Mouse (Mus musculus) lung, postnatal 4 days (tissue): ENCODE measurements around the gene Ehd3.
A peak's percentile ranks its signal among the peaks of the same experiment; 100 is the strongest.

Source experiments
- DNase-seq, 2 experiments: peaks; one replicate each; pipeline ENCODE4 v3.0.0; 2021

Ehd3 gene

DNA sequence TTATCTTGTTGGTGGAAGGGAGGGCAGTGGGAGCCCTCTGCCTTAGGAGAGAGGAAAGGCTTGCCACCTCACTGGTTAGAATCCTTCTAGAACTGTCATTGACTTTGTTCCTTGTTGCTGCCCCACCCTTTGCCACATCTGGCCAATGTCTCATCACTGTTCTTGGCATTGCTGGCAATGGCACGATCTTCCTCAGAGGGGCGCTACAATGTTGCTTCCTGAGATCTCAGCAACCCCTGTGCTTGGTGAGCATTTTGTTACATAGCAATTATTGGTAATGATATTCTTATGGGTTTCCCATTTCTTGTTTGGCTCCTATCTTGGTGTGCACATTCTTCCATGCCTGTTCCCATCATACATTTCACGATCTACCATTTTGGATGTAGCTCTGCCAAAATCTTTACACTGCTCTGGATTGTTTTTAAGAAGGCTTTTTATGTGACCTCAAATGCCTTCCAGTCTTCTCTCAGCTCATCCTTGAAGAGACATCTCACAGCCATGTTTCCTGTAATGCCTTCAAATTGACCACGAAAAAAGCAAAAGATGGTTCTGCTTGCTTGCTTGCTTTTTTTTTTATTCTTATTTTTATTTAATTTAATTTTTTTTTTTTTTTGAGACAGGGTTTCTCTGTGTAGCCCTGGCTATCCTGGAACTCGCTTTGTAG, at the start of gene Ehd3:
TSS of gene Ehd3 (plus strand) at position 614 of the 664 bp plus-strand sequence.
- DNase-seq: no peak

DNA sequence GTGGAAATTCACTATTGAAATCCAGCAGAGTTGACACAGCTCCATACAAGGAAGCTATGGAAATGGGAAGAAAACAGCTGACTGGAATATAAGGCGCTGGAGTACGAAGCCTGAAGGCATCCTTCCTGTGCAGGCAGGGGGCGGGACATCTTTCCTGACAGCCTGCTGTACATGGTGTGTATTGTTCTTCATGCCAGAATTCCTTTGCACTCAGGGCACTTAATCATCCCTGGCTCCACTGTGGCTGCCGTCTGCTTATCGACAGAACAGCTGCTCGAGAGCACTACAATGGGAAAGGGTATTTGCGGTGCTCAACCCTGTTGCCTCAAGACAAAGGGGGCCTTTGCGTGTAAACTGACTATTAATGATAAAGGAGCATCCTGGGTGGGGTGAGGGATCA, 33.0 kb upstream of the Ehd3 start:
- peak; percentile 17 to 68 for DNase-seq

DNA sequence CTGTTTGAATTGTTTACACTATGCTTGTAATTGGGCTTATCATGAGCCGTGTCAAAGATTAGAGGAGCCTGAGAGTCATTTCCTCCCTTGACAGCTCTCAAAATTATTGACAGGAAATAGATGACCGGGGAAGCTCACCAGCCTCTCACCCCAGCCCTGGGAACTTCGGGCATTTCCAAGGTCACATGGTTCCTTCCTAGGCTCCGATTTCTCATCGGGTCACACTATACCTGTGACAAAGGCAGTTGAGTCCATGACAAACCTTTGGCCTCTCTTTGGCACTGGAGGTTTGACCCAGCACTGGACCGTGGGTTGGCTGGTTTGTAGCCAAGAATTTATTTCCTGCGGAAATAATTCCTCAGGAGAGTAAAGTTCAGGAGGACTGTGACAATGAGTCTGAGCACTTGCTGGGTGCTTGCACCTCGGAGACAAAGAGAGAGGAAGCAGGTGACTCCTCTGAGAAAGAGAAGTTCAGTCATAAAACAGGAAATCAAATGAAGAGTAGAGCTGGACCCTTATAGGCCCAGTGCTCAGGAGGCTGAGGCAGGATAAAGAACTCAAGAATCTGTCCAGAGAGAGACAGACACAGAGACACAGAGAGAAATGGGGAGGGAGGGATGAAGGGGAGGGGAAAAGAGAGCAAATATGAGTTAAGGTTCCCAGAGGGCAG, 17.2 kb upstream of the Ehd3 start:
- DNase-seq: no peak

DNA sequence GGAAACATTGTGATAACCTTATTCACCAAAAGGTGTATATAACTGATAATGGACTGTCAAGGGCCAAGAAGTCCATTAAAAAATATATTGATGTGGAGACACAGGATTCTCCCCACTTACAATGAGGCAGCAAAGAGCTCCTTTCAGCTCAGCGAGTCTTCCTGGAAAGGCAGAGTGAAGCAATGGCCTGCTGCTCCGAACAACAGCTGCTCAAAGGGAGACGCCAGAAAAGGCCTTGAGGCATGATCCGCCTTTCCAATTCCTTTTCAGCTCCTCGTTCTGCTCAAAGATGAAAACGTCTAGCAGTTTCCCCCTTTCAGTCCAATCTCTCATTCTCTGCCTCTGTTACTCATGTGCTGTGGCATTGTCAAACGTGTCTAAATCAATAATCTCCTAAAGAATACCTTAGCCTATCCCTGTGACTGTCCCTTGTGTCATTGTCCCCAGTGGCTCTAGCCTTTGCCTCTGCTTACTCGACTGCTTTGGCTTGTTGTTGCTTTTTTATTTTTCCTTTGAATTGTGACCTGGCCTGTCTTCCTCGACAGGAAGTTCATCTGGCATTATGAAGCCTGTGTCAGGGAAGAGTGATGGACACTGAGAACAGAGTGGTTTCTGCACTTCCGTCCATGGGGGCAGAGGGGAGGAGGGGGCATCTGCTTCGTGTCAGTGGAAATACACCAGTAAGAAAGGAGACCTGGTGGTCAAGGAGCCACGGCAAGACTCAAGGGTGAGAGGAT, 13.5 kb upstream of the Ehd3 start:
- DNase-seq: peak in 1 of 2 experiments; percentile 35

DNA sequence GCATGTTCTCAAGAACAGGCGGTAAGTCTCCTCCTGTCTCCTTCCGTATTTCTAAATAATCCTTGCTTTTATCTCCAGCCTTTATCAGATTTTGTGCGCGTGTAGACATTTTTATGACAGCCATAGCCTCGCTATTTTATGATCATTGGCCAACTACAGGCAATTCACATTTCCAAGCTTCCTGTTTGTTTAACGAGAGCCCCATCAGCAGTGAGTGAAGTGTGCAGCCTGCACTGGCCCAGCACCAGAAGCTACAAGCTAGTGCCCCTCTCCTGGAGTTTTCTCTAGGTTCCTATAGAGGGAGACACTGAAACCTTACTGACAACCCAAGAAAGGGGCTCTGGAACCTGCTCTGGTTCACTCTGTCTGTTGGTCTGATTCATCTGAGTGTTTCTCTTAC, 7.1 kb upstream of the Ehd3 start:
- peak in 1 of 2 experiments; percentile 34 for DNase-seq

DNA sequence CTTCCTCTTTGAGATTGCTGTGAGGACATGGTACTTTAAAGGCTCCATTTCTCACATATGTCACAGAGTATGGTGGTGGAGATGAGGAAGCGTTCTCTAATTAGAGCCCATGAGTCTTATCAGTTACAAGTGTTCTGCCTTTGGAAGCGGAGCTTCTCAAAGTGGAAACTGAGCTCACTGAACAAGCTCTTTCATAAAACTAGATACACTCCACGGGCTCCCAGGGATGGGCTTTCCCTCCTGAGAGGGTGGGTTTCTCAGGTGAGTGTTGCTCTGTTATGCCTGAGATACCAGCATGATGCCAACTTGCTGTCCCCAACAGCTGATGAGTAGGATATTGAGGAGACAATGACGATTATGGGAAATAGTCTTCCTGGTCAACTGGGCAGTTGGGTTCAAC, 6.2 kb upstream of the Ehd3 start:
- DNase-seq: no peak

DNA sequence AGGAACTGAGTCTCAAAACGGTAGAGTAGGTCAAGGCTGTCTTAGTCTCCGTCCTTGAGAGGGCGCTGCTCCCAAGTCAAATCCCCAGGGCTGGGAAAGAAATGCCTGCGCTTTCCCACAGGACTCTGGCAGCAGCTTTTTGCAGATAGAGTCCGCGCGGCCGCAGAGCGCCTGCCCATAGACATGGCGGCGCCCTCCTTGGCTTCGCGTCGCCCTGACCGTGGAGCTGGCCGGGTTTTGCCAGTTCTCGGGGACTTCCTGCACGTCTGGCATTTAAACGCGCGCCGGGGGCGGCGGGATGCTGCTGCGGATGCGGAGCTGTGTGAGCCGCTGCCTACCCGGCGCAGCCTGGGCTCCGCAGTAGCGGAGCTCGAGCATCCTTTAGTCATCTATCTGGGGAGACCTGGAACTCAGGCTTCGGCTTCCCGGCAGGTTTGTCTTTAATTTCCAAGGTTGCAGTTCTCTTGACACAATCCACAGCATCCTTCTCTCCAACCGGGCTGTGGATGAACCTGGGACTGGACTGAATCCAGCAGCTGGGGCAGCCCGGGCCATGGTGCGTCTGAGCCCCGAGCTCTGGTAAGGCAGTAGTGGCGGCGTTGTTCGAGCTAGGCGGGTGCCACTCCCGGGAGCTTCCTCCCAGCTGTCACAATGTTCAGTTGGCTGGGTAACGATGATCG, 798 bp downstream of the Ehd3 start:
- DNase-seq: peak; percentile 92 to 96

DNA sequence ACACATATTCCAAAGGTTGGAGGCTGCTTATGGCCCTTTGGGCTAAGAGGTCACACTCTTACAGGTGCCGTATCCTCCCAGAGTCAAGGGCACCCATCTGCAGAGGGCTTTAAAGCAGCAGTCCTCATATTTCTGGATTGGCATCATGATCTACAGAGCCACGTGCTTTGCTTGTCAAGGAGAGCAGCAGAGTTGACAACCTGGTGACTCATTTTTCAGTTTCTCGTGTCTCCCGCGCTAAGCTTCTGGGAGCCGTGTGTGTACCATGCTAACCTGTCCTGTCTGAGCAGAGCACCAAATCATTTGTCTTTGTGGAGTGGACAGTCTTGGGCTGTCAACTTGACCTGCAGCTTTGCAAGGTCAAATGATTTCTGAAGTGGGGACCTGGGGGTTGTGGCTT, 2.4 kb downstream of the Ehd3 start:
- no peak for DNase-seq

DNA sequence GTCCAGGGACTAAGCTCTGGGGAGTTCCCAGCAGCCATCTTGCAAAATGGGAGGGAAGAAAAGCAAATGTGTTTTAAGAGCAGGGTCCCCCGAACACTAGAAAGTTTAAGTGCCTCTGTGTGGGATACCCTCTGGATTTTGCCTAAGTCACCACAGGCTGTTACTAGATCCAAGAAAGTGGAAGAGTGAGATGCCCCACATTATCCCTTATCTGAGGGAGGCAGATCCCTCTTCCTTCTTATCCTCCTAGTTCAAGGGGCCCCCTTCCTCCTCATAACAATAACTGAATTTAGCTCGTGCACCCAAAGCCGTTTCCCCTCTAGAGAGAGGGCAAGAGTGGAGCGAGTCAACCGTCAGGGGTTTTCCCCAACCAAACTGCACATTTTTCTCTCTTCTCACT, 3.3 kb downstream of the Ehd3 start:
- DNase-seq: no peak

DNA sequence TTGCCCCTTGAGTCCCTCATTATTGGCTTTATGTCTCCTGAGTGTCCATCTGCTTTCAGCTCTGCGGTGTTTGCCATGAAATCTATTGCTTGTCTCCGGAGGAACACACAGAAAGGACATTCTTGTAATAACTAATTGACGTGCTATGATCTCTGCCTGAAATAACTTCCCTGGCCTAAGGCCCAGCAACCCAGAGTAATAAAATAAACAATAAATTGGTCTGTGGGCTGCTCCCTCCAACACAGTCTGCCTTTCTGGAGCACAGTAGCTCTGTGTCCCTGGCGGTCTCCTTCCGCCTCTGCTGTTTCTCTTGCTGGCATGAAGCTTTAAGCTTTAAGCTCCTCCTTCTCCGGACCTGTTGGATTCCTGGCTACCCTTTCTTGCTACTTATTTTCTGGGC, 4.5 kb downstream of the Ehd3 start:
- peak; percentile 55 to 75 for DNase-seq

DNA sequence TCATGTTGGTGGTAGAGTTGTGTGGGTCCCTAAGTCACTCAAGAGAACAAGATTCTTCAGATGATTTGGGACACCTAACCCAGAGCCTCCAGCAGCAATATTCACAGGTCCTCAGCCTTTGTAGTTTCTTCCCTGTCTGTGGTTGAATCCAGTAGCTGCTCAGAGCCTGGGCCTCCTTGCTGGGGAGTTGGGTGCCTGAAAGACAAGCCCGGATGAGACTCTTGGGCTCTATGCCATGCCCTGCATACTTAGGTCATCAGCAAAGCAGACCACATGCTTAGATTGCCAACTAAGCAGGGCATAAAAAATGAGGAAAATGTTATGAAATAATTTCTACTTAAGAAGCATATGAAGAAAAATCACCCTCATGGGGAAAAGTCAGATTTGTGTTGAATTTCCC, 6.9 kb downstream of the Ehd3 start:
- no peak for DNase-seq

DNA sequence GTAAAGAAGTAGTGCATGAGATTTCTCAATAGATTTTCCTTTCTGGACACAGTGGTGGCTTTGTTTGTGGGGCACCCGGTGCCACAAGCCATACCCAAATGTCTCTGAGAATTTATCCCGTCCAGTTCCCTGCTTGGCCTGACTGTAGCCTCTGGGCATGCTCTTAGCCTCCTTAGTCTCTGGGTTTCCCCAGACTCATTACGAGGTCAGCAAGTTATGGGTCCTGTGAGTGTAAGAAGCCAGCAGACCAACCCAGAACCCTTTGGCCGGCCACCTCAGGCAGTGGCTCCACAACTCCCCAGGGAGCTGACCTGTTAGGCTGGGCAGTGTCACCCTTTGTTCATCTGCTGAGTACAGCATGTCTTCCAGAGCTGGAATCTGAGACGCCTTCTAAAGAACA, 7.6 kb downstream of the Ehd3 start:
- DNase-seq: peak; percentile 21 to 54

DNA sequence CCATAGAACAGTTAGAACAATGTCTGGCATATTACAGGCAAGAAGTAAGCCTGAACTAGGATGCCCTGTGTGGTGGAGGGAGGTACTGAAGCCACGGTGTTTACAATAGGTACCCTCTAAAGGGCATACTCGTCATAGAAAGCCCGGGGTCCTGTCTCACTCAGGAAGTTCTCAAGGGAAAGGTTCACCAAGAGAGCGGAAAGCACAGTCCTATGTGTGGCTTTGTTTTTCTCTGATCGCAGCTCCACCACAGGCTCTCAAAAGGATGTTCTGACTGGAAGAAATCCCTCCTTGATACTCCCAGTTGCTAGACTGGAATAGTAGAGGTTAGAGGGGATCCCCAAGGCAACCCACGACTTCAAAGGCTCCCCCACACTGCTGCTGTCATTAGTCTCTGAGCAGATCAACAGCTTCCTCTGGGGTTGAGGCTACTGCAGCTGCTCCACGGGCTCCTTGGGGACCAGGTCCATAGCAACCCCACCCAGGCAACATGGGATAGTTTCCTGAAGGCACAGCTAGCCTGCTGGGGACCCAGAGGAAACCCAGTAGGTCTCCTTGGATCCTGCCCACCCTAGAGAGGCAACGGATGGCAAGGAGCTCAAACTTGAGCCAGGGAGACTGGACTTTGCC, 9.2 kb downstream of the Ehd3 start:
- DNase-seq: peak in 1 of 2 experiments; percentile 39

DNA sequence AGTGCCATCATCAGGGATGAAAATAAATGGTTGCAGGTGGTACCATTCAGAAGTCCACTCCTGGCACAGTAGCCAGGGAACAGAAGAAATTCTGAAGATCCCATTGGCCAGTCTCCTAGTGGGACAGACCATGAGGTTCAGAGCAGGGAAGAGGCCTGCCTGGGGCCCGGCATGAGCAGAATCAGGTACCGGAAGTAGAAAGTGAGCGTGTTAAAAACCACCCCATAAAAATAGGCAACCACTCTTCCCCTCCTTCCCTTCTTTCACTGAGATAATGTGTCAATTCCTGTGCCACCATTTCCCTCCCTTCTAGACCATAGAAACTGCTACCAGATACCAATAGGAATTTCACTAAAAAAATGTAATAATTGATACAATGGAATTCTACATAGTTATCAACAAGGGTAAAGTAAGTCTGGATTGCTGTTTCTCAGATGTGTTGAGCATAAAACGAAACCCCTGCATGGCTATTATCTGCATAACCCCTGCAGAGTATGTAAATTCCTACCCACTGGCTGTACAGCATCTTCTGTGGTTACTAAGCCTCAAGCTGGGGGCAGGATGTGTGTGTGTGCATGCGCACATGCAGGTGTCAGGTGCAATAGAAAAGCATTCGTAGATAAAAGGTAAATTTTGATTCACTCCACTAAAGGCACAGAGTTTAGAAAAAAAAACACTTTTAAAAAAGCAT, 10.7 kb downstream of the Ehd3 start:
- DNase-seq: no peak

DNA sequence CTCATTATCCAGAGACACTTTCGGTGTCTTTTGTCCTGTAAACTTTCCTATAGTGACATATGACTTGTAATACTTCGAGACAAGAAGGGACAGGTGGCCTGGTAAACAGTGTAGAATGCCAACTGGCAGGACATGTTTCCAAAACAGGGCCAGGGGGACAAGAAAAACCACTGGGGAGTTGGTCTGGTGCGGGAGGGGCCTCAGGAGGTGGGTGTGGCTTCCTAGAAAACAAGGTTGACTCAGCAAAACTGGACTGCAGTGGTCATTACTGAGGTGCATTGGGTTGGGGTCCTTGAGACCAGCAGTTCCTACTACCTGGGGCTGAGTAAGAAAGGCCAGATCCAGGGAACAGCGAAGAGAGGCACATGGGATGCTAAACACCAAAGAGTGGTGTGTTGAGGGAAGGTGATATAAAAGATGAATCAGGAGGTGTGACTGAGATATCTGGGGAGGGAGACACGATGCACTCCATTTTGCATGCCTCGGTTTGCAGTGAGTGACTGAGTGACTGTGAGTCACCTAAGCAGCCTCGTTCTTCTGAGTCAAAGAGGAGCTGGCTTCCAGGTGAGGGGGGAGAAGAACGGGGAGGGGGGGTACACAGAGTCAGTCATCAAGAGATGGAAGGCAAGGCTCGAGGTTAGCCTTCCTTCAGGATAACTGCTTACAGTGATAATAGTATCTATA, 13.9 kb downstream of the Ehd3 start:
- DNase-seq: no peak

DNA sequence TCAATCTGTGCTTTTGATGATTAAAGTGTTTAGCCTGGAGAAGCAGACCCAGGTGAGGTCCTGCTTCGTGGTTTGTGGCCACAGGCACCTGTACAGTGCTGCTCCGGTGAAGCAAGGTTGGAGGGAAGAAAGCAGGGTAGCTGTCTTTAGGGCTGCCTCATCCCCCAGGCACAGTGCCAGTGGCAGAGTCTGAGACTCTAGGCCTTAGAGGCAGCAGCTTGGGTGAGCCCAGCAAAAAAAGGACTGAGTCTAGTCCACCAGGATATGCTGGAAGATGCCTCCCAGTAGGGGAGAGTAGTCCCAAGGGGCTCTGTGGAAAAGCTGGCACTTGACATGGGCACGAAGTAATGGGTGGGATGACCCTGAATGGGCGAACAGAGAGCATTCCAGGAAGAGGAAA, 15.0 kb downstream of the Ehd3 start:
- DNase-seq: no peak

DNA sequence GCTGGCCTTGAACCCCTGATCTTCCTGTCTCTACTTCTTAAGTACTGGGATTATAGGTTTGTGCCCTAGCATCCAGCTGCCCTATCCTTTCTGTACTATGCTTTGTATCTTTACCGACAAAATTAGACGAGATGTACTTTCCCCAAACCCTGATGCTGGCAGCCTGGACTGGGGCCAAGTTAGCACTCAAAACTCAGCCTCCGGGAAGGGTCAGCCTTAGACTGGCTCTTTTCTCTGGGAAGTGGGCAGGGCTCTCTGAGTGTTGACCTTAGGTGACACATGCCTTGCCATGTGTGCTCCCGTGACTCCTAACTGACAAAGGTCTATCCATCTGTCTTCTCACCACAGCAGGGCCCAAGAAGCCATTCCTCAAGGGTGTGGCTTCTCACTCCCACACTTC, 16.8 kb downstream of the Ehd3 start:
- peak; percentile 18 to 59 for DNase-seq

DNA sequence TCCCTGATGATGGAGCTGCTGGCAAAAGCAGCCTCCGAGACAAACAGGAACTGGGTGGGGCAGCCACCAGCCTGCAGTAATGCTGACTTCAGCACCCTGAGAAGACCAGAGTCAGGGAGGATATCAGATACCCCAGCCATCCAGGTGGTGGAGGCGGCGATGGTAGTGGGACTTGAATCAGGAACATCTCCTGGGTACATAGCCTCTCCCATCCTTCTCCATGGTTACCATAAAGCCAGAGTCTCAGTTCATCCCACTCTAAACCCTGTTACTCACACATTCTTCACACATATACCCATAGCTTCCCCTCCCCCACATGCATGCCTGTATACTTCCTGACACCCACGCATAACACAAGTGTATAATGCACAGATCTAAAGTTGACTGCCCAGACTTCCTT, 18.3 kb downstream of the Ehd3 start:
- DNase-seq: peak; percentile 24 to 36

DNA sequence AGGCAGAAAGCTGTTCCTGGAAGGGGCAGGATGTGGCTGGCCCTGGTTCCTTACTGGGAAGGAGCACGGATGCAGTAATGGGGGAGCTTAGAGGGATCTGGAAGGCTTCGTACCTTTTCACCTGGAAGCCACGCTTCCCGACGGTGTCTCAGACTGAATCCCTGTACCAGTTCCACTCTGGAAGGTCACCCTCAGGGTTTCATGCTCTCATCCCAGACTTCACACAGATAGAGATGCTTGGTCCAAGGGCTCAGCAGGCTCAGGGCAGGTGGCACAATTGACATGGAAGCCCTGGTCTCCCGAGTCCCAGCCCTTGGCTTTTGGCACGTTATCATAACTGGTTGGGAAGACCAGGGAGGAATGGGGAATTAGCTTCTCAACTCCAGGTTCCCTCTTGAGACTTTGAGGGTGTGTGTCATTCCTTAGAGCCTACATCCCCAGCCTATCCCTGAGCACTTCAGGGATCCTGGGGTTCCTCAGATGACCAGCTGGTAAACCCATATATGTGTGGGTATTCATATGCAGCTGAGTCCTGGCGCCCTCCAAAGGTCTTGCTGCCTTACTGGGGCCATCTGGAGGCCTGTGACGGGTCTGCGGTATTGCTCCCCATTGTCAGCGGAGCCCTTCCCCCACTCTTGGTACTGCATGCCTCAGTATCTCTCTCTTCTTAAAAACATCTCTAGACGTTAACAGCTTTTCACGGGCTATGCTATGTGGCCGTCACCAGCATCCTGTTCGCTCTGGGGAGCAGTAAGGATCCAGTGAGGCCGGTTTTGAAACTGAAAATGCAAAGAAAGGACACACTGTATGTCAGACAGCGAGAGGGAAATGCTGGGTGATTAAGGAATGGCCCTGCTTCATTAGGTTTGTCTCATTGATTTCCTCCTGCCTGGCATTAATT, 19.4 kb downstream of the Ehd3 start:
- no peak for DNase-seq

DNA sequence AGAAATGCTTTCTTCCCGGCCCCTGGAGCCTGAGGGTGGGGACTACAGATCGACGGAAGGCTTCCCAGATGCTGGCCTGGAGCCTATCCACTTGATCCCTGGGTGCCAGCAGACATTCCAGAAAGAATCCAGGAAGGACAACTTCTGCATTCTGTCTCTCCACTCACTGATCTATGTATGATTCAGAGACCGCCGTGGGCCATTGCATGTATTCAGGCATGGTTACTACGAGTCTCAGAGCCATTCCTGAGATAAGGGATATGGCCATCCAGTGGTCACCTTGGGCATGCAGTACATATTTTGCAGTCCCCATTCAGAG, 20.0 kb downstream of the Ehd3 start:
- no peak for DNase-seq

DNA sequence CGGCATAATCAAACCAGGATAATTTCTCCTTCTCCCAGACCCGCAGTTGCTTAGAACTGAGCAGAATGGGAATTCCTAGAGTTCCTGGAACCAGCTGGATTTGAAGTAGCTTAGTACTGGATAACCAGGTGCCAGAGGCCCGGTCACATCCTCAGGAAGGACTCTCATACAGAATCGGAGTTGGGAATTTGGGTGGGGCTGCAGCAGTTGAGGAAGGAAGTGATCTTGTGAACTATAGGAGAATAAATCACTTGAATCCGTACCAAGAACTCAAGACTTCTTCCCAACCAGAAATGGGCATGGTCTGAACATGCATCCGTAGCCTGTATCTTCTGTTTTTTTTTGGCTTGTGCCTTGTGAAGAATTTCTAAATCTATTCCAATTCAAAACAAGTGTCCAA, 22.2 kb downstream of the Ehd3 start:
- no peak for DNase-seq
